Mouse (Mus musculus) stomach, postnatal 0 days (tissue): ENCODE results near the gene Gna14.

ENCODE experiments used
- CTCF ChIP-seq: IDR thresholded peaks from 2 replicates; pipeline ENCODE4 v1.5.1; 2016; ENCODE audit warnings: antibody characterized with exemption, low read depth, mild to moderate bottlenecking, moderate library complexity
- EP300 ChIP-seq: optimal IDR thresholded peaks from 2 replicates; pipeline ENCODE3; 2016; ENCODE audit warnings: antibody characterized with exemption

GRCm38 (mm10) chr19:16450824-16451223, 15.3 kb downstream of the Gna14 start:
- TF ChIP-seq CTCF (no peak), EP300 (no peak)
